Mouse (Mus musculus) MEL-GATA-1-ER (cell line): Measurements from ENCODE around the gene Rpl18.
A peak's percentile ranks its signal among the peaks of the same experiment; 100 is the strongest.

Experiments used
- DNase-seq: peaks from one replicate; pipeline ENCODE4 v3.0.0-alpha.2; 2012; ENCODE audit warnings: low read depth; ENCODE audit errors: extremely low read depth

Gene Rpl18

GRCm38 (mm10) chr7:45730727-45731431 is 15.6 kb downstream of the Rpl18 start:
- DNase-seq = no peak

DNA sequence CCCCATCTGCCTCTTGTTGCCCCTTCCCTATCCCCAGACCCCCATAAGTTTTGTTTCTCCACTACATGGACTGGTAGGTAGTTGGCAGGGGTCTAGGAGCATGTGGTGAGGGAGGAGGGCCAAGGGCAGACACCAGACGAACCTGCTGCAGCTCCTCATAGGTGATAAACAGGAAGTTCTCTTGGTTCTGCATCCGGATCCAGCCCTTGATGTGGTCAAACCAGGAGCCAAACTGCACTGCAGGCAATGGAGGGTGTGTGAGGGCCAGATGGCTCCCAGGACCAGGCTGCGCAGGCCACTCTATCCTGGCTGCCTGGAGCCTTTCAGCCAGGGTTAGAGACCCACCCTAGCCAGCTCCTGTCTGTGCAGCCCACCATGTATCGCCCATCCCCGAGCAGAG is 18.2 kb downstream of the Rpl18 start:
- no peak for DNase-seq

- DNase-seq = peak; percentile 57
These were observed 24.0 kb downstream of the Rpl18 start for GRCm38 (mm10) chr7:45739162-45739763.

- peak; percentile 39 for DNase-seq
These were observed 24.6 kb downstream of the Rpl18 start for GRCm38 (mm10) chr7:45739820-45740219.

- DNase-seq = peak; percentile 30
These were observed 26.1 kb downstream of the Rpl18 start for GRCm38 (mm10) chr7:45741308-45741707.

DNA sequence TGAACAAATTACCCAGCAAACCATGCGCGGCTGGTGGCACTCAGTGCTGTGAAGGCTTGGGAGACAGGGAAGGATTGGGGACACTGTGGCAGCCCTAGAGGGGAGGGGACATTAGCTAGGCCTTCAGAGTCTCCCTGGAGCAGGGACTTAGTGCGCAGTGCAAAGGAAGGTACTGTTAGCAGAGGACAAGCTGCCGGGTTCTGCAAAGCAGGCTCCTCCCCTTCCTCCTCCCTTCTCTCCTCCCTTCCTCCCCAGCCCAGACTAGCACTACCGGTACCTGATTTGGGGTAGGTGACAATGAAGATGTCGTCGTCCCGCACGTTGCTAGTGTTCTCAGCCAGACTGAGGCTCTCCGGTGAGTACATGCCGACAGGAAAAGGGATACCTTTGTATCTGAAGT is 26.5 kb downstream of the Rpl18 start:
- no peak for DNase-seq

DNA sequence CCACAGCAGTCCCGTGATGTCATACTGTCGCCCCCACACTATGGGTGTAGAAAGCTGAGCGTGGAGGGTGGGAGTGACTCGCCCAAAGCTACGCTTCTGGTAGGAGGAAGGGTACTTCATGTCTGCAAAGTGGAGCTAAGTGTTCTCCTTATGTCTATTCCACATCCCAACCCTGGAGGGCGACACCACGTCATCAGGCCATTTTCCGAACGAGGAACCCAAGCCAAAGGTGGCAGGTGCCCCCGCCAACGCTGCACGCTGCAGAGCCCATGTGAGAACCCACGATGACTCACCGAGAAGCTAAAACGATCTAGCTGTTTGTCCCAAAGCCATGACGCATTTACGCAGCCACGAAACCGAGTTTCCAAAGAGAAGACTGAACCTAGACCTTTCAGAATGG is 27.1 kb downstream of the Rpl18 start:
- no peak for DNase-seq

- peak; percentile 49 for DNase-seq
These were observed 29.1 kb downstream of the Rpl18 start for GRCm38 (mm10) chr7:45744387-45744786.

GRCm38 (mm10) chr7:45746518-45746917 is 31.3 kb downstream of the Rpl18 start:
- no peak for DNase-seq

DNA sequence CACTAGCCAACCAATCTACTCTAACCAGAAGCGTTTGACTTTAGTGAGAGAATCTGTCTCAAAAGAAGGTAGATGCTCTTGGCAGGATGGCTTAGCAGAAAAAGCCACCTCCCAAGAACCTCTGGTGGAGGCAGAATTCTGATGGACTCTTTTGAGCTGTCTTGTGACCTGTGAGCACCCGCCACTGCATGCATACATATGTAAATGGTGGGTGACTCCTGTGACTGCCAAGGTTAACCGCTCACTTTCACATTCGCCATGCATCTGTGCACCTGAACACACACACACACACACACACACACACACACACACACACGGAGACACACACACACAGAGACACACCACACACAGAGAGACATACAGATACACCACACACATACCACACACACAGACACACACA is 32.2 kb downstream of the Rpl18 start:
- no peak for DNase-seq

DNA sequence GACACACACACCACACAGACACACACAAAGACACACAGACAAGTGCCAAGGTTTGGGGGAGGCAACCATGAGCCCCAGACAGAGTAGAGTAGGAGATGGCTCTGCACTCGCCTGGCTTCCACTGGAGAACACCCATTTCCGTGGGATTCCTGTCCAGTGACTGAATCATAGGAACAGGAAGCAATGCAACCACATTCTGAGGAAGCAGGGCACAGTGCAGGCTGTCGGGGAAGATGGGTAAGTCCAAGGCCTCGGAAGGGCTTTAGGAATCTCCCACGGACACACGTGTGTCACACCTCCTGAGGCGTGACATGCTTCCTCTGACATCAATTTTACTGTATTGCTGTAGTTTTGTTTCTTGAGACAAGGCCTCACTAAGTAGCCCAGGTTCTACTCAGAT is 32.9 kb downstream of the Rpl18 start:
- no peak for DNase-seq

GRCm38 (mm10) chr7:45749401-45749800 is 34.1 kb downstream of the Rpl18 start:
- DNase-seq = no peak

DNA sequence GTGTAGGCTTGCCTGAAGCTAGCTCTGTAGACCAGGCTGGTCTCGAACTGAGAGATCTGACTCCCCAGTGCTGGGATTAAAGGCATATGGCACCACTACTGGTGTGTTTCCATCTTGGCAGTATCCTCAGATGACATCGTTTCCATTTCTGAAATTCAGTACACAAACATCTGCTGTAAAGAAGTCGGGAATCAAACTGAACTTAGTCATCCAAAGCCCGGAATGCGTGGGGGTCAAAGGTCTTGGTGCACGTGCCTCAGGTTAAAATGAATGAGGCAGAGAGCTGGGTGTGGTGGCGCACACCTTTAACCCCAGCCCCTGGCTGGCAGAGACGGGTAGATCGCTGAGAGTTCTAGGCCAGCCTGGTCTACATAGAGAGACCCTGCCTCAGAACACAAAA is 34.9 kb downstream of the Rpl18 start:
- no peak for DNase-seq

- DNase-seq = no peak
These were observed 40.4 kb downstream of the Rpl18 start for GRCm38 (mm10) chr7:45755703-45756102.

DNA sequence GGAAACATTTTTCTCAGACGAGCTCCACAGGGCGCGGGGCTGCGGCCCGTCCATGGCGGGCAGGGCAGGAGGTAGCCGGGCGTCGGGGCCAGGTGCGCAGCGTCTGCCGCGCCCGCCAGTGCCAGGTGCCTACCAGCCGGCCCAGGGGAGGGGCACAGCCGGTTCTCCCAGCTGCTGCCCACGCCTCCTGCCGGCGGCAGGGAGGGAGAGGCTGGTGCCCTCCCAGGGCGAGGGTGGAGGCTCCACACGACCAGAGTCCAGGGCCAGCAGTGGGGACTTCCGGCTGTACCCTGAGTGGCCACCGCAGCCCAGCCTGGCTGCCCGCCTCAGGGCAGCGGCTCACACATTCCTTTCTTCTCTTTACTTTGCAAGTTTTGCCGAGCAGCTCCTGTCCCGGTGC is 44.1 kb downstream of the Rpl18 start:
- DNase-seq = no peak

DNA sequence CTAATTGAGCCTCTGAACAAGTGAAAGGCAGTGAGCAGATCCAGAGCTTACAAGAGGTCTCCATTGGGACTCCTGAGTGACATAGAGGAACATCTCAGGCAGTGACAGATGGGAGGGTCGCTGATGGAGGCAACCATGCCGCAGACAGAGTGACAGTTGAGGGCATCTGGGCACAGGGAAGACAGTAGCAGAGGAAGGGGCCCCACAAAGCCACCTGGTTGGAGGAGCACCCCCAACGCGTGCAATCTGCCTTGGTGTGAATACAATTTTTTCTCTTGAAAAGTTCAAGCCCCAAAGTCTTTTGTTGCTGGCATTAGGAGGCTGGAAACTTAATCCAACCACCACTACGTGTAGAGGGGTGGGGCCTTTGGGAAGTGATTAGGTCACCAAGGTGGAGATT is 44.9 kb downstream of the Rpl18 start:
- DNase-seq = no peak

GRCm38 (mm10) chr7:45765995-45766394 is 50.7 kb downstream of the Rpl18 start:
- DNase-seq = no peak

DNA sequence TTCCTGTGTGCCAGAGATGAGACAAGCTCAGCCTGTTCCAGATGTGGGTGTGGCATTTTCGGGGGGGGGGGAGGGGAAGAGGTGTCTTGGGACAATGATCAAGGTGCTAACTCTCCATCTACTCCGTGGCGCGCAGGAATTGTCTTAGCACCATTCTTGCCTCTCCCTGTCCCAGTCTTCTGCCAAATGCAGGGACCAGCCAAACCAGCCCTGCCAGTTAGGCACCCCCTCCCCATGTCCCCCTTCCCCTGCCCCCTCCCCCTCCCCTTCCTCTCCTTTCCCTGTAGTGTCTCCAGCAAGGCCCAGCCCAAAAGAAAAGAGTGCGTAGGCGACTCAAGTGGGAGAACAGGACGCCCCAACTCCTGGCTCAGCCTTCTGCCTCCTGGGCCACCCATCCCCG is 51.5 kb downstream of the Rpl18 start:
- DNase-seq = no peak

DNA sequence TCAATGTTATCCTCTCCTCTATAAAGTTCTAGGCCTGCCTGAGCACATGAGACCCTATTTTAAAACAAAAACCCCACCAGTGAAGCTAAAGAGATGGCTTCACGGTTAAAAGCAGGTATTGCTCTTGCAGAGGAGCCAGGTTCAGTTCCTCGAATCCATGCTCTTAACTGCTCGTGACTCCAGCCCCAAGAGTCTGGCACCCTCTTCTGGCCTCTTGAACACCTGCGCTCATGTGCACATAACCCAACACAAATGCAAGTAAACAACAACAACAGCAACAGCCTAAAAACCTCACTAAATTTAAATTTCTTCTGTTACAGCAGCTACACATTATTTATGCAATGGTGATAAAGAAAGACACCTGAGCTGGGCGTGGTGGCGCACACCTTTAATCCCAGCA is 52.2 kb downstream of the Rpl18 start:
- no peak for DNase-seq
